Mouse (Mus musculus): Measurements from ENCODE around the gene Lhfp.

DNA sequence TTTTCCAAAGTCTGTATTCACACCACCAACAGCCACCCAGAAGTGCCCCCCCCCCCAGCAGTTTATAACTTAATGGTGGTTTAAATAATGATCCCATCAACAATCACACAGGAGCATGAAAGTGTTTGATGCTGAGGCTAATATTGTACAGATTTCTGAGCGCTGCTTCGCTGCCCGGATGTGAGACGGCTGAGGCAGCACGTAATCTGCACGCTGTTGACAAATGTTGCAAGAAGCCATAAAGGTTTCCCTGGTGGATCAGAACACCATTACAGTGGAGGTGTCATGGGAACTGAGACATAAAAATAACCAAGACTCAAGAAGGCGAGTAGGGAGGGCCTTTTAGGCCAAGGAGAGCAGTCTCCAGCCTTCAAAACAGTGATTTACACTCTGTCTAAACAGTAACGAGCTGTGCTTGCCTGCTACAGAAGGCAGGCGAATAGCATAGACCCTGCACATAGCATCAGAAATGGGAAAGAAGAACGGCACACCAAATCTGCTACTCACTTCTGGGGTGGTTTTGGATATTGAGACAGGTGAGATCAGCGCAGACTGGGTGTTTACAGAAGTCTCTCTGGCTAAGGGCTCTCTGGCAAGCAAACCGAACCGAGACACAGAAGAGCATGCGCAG lies 248.4 kb downstream of the Lhfp start:
- TF ChIP-seq POLR2A (IDR thresholded peaks at IDR 0.05; ENCODE audit: insufficient read depth, low read length) (no peak), CTCF (IDR thresholded peaks at IDR 0.05; ENCODE audit: low read depth, low read length) (no peak), EP300 (IDR thresholded peaks at IDR 0.05; ENCODE audit: insufficient read depth, low read depth, low read length) (no peak)

Measured in ES-Bruce4 (cell line).